Mouse (Mus musculus) 3T3-L1 (cell line): ENCODE measurements at regions not wholly inside any gene's neighbourhood (a gene's known extent, or its start where the extent isn't known, plus 50 kb on each side); places are given as distances from the start of the nearest gene placed in this dataset.

Experiments
- DNase-seq: peaks from one replicate; pipeline ENCODE4 v3.0.0-alpha.2; 2015; ENCODE audit warnings: low read depth, low spot score

DNA sequence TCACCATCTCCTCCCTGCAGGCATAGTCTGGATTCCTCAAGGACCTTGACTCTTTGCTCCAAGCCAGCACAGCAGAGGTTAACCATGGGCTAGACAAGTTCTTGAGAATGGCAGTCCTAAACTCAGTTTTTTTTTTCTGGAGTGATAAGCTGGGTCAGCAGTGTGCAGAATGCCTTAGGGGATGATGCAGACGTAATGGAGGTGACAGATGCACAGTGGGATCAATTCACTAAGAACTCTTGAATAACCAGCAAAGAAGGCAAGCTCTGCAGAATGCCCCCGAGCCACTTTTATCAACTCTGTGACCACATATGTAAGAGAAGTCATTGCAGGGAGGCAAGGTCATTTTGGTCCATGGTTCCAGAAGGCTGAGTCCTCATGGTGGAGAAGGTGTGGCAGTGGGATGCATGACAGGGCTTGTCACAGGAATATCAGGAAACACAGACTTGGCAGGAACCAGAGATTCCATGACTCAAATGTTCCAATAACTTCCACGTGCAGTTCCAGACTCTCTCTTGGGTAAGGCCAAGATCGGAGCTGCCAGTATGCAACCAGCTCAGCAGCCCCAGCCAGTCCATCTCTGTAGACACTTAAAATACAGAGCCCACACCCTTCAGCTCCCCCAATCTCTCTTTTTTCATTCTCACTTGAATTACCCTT is 494.3 kb downstream of the Cdh26 start:
- DNase-seq = no peak

DNA sequence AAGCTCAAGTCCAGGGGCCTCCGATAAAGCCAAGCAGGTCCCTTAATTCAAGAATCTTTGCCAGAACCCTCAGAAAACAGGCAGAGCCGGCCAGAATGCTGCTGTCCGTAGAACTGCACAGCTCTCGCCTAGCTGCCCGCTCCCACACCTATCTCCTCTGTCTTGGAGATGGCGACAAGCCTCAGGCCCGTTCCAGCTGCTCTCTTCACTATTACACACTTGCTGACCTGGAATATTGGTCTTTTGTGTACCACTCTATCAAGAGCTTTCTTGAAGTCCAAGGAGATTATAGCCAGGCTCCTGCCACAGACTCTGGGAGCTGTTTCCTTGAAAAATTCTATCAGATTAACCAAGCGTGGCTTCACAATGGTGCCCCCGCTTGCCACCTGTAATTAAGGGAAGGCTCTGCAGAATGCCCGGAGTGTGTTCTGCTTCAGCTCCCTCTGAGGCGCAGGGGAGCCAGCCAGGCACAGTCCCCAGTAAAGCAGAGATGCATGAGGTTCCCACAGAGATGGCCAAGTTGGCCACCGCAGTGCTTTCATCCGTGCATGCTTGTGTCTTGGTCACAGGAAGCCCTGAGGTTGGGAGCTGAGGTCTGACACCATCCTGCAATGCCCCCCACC is 496.8 kb downstream of the Cdh26 start:
- DNase-seq = no peak

DNA sequence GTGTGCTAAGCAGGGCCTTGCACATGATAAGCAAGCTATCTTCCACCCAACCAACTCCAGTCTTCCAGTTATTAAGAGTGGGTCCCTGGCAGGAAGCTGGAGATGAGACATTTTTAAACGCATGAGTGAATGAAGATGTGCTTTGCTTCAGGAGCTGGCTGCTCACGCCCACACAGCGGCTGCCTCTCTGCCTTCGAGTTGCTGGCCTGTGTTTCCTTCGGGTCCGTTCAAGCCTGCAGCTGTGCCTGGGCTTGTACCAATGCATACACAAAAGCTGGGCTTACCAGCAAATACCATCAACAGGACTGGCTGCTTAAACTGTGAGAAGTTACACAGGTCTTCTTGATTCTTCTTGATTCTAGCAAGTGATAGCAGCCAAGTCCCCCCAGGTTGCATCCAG is 498.7 kb downstream of the Cdh26 start:
- no peak for DNase-seq

DNA sequence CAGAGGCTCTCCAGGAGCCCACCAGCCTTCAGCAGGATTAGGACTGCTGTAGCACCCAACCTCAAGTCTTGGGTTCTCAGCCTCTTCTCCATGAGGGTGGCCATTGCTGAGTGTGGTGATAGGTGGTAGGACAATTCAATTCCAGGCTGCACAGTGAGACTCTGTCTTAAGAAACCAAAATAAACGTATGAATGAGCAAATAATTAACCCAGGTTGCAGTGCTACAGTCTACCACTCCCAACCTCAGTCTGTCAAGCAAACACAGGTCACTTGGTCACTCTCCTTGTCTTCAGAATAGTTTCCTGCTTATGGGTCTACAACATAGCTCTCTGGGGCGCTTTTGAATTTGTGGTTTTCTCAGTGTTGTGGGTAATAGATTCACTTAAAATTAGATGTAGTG is 499.8 kb downstream of the Cdh26 start:
- DNase-seq = no peak

DNA sequence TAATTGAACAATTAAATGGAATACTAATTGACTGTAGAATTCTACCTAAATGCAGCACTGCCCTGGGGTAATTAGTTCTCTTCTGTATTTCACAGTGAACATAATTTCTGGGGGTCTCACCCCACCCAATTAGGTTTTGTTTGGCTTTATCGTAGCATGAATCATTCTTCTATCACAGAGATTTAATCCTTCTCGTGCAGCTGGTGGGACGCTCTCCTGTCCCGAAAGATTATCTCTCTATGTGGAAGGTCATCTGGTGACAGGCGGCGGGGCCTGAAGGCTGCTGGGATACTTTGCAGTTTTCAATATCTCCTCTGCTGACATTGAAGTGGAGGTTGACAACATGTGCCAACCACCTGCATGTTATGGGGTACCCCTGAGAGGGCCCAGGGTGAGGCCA is 493.8 kb upstream of the Cdh4 start:
- no peak for DNase-seq

DNA sequence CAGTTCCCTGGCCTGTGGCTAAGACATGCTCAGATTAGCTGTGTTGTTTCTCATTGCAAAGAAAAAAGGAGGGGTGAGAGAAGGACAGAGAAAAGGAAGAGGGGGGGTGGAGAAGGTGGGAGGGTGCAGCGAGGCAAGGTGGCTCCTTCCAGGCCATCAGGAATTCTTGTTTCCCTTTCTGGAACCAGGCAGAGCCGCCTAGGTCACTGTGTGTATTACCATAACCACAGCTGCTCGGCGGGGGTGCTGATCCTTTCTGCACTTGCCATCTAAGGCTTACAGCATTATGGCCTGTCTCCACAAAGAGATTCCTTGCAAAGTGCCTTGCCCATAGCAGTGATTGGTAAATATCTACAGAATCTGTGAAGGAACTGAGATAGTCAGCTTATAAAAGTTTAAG is 493.1 kb upstream of the Cdh4 start:
- DNase-seq = no peak

DNA sequence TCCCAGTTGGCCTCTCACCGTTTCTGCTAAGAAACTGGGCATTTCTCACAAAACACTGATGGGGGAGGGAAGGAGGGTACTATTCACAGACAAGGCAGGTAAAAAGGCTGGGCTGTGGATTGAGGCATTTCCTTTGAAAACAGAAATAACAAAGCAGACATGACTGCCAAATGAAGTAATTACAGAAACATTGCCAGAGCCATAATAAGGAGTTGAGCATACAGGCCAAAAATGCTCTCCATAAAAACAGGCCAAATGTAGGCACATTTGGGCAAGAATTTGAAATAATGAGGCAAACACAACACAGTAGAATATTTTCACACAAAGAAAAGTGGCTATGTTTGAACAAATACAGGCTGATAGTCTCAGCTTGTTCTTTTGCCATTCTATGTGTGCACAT is 491.9 kb upstream of the Cdh4 start:
- no peak for DNase-seq

DNA sequence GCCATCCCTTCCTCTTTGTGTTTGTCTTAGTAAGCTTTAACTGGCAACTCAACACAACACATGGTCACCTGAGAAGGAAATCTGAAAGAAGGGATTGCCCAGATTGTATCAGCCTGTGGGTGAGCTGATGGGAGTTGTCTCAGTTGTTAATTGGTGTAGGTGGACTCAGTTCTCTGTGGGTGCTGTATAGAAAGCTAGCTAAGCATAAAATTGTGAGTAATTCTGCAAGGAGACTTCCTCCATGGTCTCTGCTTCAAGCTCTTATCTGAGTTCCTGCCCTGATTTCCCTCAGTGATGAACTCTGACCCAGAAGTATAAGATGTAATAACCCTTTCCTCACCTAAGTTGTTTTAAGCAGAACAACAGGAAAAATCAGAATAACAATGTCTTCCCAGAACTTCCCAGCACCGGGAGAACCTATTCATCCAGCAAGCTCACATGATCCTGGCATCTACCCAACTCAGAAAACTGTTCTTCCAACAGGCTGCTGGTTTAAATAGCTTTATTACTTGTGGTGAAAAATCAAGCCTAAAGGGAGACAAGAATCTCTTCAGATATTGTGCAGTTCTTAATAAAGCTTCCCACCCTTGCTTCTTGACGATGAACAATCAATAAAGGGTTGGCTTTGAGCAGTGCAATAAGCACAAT is 487.7 kb upstream of the Cdh4 start:
- no peak for DNase-seq

DNA sequence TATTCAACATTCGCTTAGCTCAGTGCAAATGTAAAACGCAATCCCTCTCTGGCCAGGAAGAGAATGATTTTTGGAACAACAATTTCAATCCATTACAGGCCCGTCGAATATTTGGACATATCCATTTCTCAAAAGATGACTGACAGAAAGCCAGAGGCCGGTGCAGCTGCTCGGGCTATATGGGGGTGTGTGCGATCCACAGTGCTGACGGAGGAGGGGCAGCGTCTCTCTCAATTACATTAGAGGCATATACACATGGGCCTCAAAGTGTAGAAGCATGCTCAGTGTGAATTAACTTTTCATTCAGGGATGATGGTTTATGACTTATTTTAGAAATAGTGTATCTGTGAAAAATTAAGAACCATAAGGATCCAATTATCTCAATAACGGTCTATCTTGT is 483.4 kb upstream of the Cdh4 start:
- DNase-seq = no peak

DNA sequence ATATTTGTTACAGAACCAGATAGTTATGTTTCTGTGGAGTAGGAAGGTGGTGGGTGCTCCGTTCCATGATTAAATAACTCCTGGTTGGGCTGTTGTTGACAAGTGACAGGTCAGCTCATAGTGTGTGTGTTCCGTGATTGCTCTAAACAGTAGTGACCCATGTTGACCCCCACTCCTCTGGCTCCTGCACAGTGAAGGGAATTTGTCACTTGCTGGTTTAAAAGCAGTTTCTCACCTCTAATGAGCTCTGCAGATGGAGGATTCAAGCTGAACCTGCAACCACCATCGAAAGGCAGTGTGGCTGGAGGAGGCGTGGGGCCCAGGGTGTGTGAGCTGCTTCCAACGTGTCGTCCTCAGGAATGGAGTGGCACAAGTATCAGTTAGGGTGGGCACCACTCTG is 482.6 kb upstream of the Cdh4 start:
- DNase-seq = no peak

DNA sequence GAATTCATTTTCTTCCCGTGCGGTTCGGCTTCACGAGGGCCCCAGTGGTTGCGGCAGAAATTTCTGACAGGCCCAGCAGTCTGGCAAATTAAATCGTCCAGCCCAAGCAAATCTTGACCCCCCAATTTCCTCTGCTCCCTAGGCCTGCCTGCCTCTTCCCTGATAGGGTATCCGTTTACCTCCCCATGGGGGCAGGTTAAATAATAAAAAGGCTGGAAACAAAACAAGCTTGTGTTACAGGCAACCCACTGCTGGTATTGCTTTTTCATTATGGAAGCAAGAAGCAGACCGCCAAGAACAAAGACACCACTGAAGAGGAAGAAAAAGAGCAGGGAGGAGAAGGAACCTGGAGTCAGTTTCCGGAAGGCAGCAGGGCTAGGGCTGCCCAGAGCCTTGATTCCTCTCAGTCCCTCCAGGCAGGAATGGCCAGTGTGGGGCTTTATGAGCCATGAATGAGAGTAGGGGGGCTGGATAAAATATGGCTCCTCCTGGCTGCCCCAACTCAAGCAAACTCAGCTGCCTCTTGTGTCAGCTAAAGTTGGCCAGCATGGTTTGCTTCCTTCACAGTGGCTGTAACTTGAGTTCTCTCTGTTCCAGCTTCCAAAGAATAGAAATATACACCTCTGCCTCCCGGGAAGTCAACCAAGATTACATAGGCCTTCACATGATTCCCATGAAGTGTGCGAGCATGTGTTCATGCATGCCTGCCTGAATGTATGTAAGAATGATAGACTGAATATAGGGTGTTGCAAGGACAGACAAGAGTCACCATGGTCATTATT is 474.5 kb upstream of the Cdh4 start:
- DNase-seq = no peak

DNA sequence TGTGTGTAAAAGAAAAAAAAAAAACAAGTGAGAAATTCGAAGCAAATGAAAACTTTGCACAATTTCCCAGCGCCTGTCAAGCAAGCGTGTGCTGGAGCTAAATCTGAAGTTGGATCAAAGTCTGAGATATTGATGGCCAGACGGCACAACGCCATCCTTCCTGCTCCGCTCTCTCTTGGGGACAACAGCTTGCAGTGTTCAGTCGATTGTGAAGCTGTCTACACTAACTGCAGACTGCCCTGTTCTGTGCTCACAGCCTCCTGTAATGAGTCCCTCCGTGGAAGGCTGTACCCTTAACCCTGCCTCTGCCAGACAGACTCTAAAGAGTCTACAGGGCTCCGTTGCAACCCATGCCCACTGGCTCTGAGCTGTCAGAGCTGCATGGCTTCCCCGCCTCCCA is 472.5 kb upstream of the Cdh4 start:
- no peak for DNase-seq

DNA sequence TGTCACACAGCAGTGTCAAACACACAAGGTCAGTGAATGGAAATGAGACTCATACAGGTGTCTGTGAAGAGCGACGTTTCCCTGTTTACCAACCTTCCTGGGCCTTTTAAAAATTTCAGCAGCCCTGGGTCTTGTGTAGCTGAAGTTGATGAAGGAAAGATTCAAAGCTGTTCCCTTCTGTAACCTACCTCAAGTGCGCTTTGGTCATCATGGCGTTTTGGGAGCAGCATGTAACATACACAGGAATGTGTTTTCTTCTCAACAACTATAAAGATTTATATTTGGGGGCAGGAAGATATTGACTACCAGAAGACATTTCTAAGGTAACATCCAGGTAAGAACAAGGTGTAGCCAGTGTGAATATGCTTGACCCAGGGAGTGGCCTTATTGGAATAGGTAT is 466.9 kb upstream of the Cdh4 start:
- no peak for DNase-seq

DNA sequence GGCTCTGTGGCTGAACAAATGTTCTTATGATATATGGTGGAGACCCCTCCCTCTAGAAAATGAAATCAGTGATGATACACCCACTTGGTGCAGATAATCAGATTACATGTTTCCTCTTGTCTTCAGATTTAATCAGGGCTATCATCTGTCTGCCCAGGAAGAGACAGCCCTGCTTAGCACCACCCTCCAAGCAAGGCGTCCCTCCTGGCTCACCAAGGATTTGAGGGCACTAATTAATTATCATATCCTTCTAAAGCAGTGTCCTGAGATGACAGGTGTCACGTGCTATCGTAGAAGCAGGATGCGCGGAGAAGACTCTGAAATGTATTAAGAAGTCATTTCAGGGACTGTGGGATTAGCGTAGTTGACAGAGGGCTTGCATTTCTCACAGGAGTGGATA is 466.2 kb upstream of the Cdh4 start:
- no peak for DNase-seq

DNA sequence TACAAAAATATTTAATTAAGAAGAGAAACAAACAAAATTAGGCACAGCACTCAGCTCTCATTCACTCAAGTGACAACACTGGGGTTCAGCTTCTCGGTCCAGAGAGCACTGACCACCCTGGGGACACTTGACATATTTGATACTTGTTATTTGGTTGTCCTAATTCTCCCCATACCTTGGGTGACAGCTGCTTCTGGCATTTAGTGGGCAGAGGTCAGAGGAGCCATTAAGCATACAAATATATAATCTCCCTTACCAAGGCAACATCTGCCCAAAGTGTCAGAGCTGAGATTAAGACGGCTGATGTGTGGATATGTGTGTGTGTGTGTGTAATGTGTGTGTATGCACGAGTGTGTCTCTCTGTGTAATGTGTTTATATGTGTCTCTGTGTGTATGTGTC is 465.7 kb upstream of the Cdh4 start:
- DNase-seq = no peak

DNA sequence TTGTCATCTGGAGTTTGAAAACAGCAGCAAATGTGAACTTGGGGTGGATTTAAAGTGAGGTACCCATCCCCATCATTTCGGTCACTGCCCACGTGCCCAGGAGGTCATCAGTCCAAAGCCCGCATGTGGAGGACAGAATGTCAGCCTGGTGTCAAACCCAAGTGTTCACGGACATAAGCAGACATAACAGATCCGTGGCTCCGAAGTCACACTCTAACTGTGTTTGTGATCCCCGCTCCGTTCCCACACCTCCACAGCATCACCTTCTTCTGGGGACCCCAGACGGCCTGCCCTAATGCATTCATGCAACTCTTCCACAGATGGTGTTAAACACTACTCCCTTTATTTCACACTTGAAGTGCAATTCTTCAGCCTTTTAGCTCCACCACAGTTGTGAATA is 462.8 kb upstream of the Cdh4 start:
- DNase-seq = no peak

DNA sequence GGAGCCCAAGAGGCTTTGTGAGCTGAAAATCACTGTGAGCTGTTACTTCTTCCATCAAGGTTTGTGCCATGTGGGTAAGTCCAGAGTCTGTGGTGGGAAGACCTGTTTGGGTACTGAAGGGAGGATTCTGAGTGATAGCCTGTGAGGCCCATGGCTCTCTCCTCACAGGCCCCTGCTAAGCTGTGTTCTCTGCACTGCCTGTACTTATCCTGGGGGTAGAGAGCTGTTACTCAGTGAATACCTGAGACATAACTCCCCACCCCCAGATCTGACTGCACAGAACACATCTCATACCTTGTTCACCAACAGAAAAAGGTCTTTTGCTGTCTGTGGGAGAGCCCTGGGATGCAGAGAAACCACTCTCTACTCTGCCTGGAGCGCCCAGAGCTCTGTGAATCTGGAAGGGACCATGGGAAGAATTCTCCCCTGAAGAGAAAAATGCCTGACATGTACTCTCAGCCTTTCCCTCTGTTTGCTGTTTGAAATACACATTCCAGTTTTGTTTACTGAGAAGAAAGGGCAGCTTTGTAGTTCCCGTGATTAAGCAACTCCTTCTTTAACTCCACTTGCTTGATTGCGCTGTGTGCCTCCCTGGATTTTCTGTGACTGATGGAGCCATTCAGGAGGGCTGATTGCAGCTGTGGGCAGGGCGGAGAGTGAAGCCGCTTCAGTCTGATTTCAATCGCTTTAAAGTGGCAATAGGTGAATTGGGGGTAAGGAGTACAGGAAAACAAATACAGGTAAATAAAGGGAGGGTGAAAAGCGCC is 460.3 kb upstream of the Cdh4 start:
- DNase-seq = no peak

DNA sequence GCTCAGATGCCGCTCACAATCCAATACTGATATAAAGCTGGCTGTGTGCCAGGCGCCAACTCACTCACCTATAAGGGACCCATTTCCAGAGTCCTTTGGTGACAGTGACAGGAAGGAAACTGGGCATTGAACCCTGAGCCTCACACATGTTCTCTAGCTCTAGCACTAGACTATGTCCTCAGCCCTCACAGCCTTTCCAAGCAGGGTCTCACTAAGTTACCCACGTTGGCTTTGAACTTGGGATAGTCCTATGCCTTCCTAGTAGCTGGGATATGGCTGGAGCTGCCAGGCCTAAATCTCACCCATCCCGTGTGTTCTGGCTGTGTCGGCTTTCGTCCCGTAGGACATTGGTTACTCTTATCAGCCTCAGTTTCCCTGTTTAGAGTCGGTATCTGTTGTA is 458.4 kb upstream of the Cdh4 start:
- no peak for DNase-seq

DNA sequence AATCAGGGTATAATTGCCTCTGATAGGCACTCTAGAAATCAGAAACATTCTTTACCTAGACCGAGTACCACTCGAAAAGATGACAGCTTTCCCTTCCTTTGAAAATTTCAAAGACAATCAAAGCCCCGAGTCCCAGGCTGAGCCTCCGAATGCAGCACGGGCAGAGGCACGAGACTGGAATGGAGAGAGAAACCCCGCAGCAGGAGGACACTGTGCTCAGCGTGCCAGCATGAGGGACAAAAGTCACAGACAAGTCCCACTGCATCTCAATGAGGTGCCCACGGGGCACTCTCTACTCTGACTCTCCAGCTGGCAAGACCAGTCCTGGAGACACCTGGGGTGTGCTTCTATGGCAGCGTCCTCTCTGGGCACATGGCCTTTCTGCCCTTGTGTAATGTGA is 454.3 kb upstream of the Cdh4 start:
- DNase-seq = no peak

DNA sequence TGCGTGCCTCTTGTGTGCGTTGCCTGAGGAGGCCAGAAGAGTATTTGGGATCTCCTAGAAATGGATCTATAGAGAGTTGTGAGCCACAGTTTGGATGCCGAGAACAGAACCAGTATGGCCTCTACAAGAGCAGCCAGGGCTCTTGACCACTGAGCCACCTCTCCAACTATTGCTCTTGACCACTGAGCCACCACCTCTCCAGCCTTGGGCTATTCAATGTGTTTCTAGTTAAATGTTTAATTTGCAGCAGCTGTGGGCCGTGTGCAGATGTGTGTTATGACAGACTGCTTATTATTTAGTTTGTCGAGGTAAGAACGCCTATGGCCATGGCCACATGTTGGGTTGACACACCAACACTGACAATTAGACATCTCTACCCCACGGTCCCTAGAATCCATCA is 452.9 kb upstream of the Cdh4 start:
- no peak for DNase-seq

DNA sequence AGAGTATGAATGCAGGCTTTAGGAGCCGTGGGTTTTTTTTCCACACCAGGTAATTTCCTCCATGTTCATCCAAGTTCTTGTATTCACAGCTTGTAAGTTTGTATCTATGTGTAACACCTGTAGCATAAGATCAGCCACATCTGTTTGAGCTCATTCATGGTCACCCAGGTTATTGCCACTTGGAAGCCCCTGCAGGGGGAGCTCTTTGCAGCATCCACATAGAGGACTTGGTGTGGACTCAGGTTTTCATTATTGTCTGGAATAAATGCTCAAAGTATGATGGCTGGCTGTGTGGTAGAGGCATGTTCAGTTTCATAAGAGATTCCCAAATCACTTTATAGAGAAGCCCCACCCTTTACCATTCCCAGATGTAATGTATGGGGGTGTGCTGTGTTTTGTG is 452.4 kb upstream of the Cdh4 start:
- no peak for DNase-seq

DNA sequence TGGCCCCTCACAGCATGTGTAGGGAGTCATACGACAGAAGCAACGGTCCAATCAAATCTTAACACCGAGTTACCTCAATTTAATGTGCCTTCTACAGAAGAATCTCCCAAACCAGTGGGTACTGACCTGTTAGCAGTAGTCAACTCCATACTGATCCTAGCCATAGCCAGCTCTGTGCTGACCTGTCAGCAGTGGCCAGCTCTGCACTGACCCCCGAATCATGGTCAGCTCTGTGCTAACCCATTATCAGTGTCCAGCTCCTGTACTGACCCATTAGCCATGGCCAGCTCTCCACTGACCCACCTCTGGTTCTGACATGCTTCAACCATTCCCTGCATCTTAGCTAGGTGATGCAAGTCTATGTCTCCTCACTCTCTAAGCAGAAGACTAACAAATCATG is 451.3 kb upstream of the Cdh4 start:
- no peak for DNase-seq
